Mouse (Mus musculus) lung, adult 2 months (tissue): ENCODE results near the gene Rnpep.

Experiments used
- CTCF ChIP-seq: fragments of 200-500 bp; IDR thresholded peaks from 2 replicates; pipeline ENCODE4 v1.5.1; 2011; ENCODE audit warnings: mild to moderate bottlenecking, low read length, control low read depth; ENCODE audit not compliant: insufficient read depth
- POLR2A ChIP-seq: fragments of 200-500 bp; IDR thresholded peaks from 2 replicates; pipeline ENCODE4 v1.6.1; 2011; ENCODE audit warnings: low read depth, mild to moderate bottlenecking, control low read depth, low read length, borderline replicate concordance; ENCODE audit errors: extremely low read depth

DNA sequence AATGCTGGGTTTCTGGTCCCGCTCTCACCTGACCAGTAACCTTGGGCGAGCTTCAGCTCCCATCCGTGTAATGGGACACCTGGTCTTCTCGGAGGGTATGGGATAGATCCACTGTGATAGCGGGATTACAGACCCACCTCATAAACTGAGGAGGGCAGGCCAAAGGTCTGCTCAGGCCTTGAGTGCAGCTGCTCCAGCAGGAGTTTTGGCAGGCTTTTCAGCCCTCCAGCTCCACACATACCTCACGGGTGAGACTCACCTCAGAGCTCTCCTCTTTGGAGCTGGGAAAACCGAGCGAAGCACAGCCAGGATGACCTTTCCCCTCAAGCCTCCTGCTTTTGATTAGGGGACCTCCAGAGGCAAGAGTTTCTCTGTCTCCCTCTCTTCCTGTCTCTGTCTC, 32.5 kb downstream of the Rnpep start:
- TF ChIP-seq CTCF (no peak), POLR2A (no peak)
